ENCODE assay signal across 8 mouse cellular contexts in genomic region chr5:110285770-110286445, GRCm38 (mm10). TPM values are rescaled to one million over a fixed set of nuclear protein-coding genes. Genes with fewer than 3 reads are reported as not detected.
DNase-seq lines count a peak whose midpoint lies in the region; ATAC-seq and TF ChIP-seq lines count a peak whose summit lies in the region.

Gene Pxmp2 (minus strand): TSS chr5:110286186.
Gene Pole (plus strand): TSS chr5:110286306.

- no peak within 1 kb of the TSS for H3K27ac ChIP-seq in brown adipose tissue, adult 24 weeks (replicated peaks; ENCODE audit: low read depth, low read length)
- peak within 1 kb of the TSS; percentile 55 for H3K27ac ChIP-seq in heart, embryonic 13.5 days (replicated peaks)
- peak within 1 kb of the TSS; percentile 67 for H3K27ac ChIP-seq in kidney, postnatal 0 days
- H3K27ac ChIP-seq in liver, embryonic 11.5 days (ENCODE audit: low read depth, low read length): peak within 1 kb of the TSS; percentile 81

- peak within 1 kb of the TSS; percentile 67 for H3K4me3 ChIP-seq in brown adipose tissue, adult 24 weeks (ENCODE audit: insufficient read depth, low read depth, low read length)
- H3K4me3 ChIP-seq in heart, embryonic 13.5 days: peak within 1 kb of the TSS; percentile 79
- peak within 1 kb of the TSS; percentile 69 for H3K4me3 ChIP-seq in kidney, postnatal 0 days (replicated peaks; ENCODE audit: low read depth, low read length)
- H3K4me3 ChIP-seq in liver, embryonic 11.5 days (ENCODE audit: low read depth, low read length): peak within 1 kb of the TSS; percentile 77
- peak within 1 kb of the TSS; percentile 32 for H3K4me3 ChIP-seq in myocyte

- peaks cover 18% of the 10 kb centered on the region for H3K36me3 ChIP-seq in heart, embryonic 13.5 days
- H3K36me3 ChIP-seq in kidney, postnatal 0 days (ENCODE audit: insufficient read depth, low read length): no peaks in the 10 kb centered on the region
- H3K36me3 ChIP-seq in liver, embryonic 11.5 days (ENCODE audit: control insufficient read depth, insufficient read depth, low read length): peaks cover 9% of the 10 kb centered on the region
- no peaks in the 10 kb centered on the region for H3K36me3 ChIP-seq in myocyte (ENCODE audit: control insufficient read depth, insufficient read depth)

- H3K4me2 ChIP-seq in heart, embryonic 13.5 days: peak within 1 kb of the TSS; percentile 99
- H3K4me2 ChIP-seq in kidney, postnatal 0 days (ENCODE audit: low read length): peak within 1 kb of the TSS; percentile 98
- peak within 1 kb of the TSS; percentile 95 for H3K4me2 ChIP-seq in liver, embryonic 11.5 days
- H3K4me2 ChIP-seq in myocyte (ENCODE audit: low read depth): peak within 1 kb of the TSS; percentile 100

- TF ChIP-seq CTCF in kidney, postnatal 0 days (IDR thresholded peaks at IDR 0.05; ENCODE audit: low read depth): no peak

- no peaks in the 10 kb centered on the region for H3K4me1 ChIP-seq in brown adipose tissue, adult 24 weeks (ENCODE audit: control insufficient read depth, insufficient read depth, insufficient read length, low read length)
- H3K4me1 ChIP-seq in heart, embryonic 13.5 days: peaks cover 26% of the 10 kb centered on the region
- H3K4me1 ChIP-seq in kidney, postnatal 0 days (replicated peaks; ENCODE audit: insufficient read depth, low read length): peaks cover 9% of the 10 kb centered on the region; the same call in 1 of the 2 replicates
- peaks cover 2% of the 10 kb centered on the region for H3K4me1 ChIP-seq in liver, embryonic 11.5 days (replicated peaks; ENCODE audit: control insufficient read depth, insufficient read depth, low read length)

- DNase-seq in kidney, postnatal 0 days (ENCODE audit: low spot score): peak; percentile 97
- DNase-seq in liver, embryonic 11.5 days (ENCODE audit: low spot score): peak; percentile 94
- peak; percentile 87 to 95 for DNase-seq in spleen, postnatal 4 days (ENCODE audit: low spot score in 2 of 2)

- peak within 1 kb of the TSS; percentile 89 for H3K9ac ChIP-seq in heart, embryonic 13.5 days
- H3K9ac ChIP-seq in kidney, postnatal 0 days (ENCODE audit: low read depth, low read length): peak within 1 kb of the TSS; percentile 85
- H3K9ac ChIP-seq in liver, embryonic 11.5 days (ENCODE audit: low read depth, low read length): peak within 1 kb of the TSS; percentile 92

- H3K79me2 ChIP-seq in myocyte (ENCODE audit: control insufficient read depth, insufficient read depth): no peaks in the 10 kb centered on the region

- H3K27me3 ChIP-seq in heart, embryonic 13.5 days (replicated peaks): 0 out of 2 replicates have a peak, but pooled peaks cover 2% of the 10 kb centered on the region
- H3K27me3 ChIP-seq in kidney, postnatal 0 days (ENCODE audit: insufficient read depth, low read length): no peaks in the 10 kb centered on the region
- no peaks in the 10 kb centered on the region for H3K27me3 ChIP-seq in liver, embryonic 11.5 days (replicated peaks; ENCODE audit: control insufficient read depth, insufficient read depth, low read length)
- H3K27me3 ChIP-seq in myocyte (ENCODE audit: control insufficient read depth, insufficient read depth, insufficient read length): no peaks in the 10 kb centered on the region

- peak; percentile 80 for ATAC-seq in CD4-positive, CD25-positive, alpha-beta regulatory T cell, adult 4 months
- peak; percentile 84 for ATAC-seq in erythroid progenitor cell, adult 5-6 weeks (replicated peaks; ENCODE audit: low FRiP score, poor library complexity, severe bottlenecking)
- ATAC-seq in heart, embryonic 13.5 days (ENCODE audit: extremely low read depth, insufficient number of reproducible peaks, low FRiP score, low TSS enrichment): peak; percentile 99
- ATAC-seq in kidney, postnatal 0 days (replicated peaks; ENCODE audit: low FRiP score, low read depth): peak; percentile 99
- ATAC-seq in liver, embryonic 11.5 days (replicated peaks; ENCODE audit: low FRiP score): peak; percentile 97

- H3ac ChIP-seq in myocyte (ENCODE audit: control insufficient read depth, insufficient read length): peak within 1 kb of the TSS; percentile 29

- H3K9me3 ChIP-seq in heart, embryonic 13.5 days: no peaks in the 10 kb centered on the region
- no peaks in the 10 kb centered on the region for H3K9me3 ChIP-seq in kidney, postnatal 0 days (replicated peaks; ENCODE audit: low read length)
- H3K9me3 ChIP-seq in liver, embryonic 11.5 days (ENCODE audit: control insufficient read depth, low read length): no peaks in the 10 kb centered on the region

- WGBS in heart, embryonic 13.5 days: under 1% methylated on average over 54 of the region's 64 CpGs
- under 1% methylated on average over 61 of the region's 64 CpGs for WGBS in kidney, postnatal 0 days
- WGBS in liver, embryonic 11.5 days: 1% methylated on average over 64 of the region's 64 CpGs

- peak; percentile 73 for TF ChIP-seq POLR2A in myocyte (IDR thresholded peaks at IDR 0.05; ENCODE audit: insufficient read length, low read depth)

TF ChIP-seq in myocyte, 11 proteins besides CTCF, POLR2A, EP300 and RAD21:
- no peak for TF ChIP-seq REST (IDR thresholded peaks at IDR 0.05; ENCODE audit: insufficient read depth, insufficient read length)
- TF ChIP-seq TCF3 (IDR thresholded peaks at IDR 0.05; ENCODE audit: insufficient read length, low read depth): no peak
- TF ChIP-seq SRF (IDR thresholded peaks at IDR 0.05; ENCODE audit: control insufficient read depth, insufficient read length, low read depth): no peak
- peak; percentile 95 for TF ChIP-seq E2F4 (IDR thresholded peaks at IDR 0.05; ENCODE audit: insufficient read depth)
- TF ChIP-seq POLR2AphosphoS2 (IDR thresholded peaks at IDR 0.05; ENCODE audit: insufficient read length, low read depth): peak; percentile 58
- TF ChIP-seq TCF12 (IDR thresholded peaks at IDR 0.05; ENCODE audit: insufficient read depth, poor library complexity, severe bottlenecking): no peak

RNA-seq across cellular contexts. Expression of gene Pxmp2, which starts in this region (rescaled TPM):
- 1 to 10 TPM; 1.1 to 2.7 TPM for polyA plus RNA-seq in CD4-positive, CD25-positive, alpha-beta regulatory T cell, adult 4 months (2017; shearing (Covaris generic))
- 21.3 and 26.9 TPM in 2 replicates for polyA plus RNA-seq in brown adipose tissue, adult 24 weeks (2012; ENCODE audit: insufficient read depth, insufficient read length, missing spikeins)
- 9.2 and 15.5 TPM in 2 replicates for total RNA-seq in erythroid progenitor cell, adult 5-6 weeks (2015; ENCODE audit: low replicate concordance)
- 3.3 and 5.6 TPM in 2 replicates for total RNA-seq in erythroid progenitor cell, adult 5-6 weeks (2017; ENCODE audit: low replicate concordance)
- polyA plus RNA-seq in heart, embryonic 13.5 days (2015; fragmentation: Nextera tagmentation; extraction: Ambion mirVana): 16.0 and 19.1 TPM in 2 replicates
- polyA plus RNA-seq in kidney, postnatal 0 days (2015; fragmentation: Nextera tagmentation; extraction: Ambion mirVana): 54.0 and 57.6 TPM in 2 replicates
- polyA plus RNA-seq in liver, embryonic 11.5 days (2014; fragmentation: Nextera tagmentation; extraction: Ambion mirVana): 24.2 and 27.2 TPM in 2 replicates
- 4.0 TPM for polyA plus RNA-seq in myocyte (2012; fragmentation: generic; extraction: Trizol)

RNA-seq across cellular contexts. Expression of gene Pole, which starts in this region (rescaled TPM):
- 1 to 10 TPM; 4.8 to 6.5 TPM for polyA plus RNA-seq in CD4-positive, CD25-positive, alpha-beta regulatory T cell, adult 4 months (2017; shearing (Covaris generic))
- polyA plus RNA-seq in brown adipose tissue, adult 24 weeks (2012; ENCODE audit: insufficient read depth, insufficient read length, missing spikeins): 0.79 and 1.4 TPM in 2 replicates
- 78.6 and 89.3 TPM in 2 replicates for total RNA-seq in erythroid progenitor cell, adult 5-6 weeks (2015; ENCODE audit: low replicate concordance)
- 59.6 and 66.5 TPM in 2 replicates for total RNA-seq in erythroid progenitor cell, adult 5-6 weeks (2017; ENCODE audit: low replicate concordance)
- 16.2 and 17.7 TPM in 2 replicates for polyA plus RNA-seq in heart, embryonic 13.5 days (2015; fragmentation: Nextera tagmentation; extraction: Ambion mirVana)
- 11.1 and 13.7 TPM in 2 replicates for polyA plus RNA-seq in kidney, postnatal 0 days (2015; fragmentation: Nextera tagmentation; extraction: Ambion mirVana)
- polyA plus RNA-seq in liver, embryonic 11.5 days (2014; fragmentation: Nextera tagmentation; extraction: Ambion mirVana): 41.4 and 42.9 TPM in 2 replicates
- polyA plus RNA-seq in myocyte (2012; fragmentation: generic; extraction: Trizol): 5.4 TPM
